Comparison of ENCODE assay signal across 39 mouse cellular contexts in genomic region chr19:12994714-12995113, GRCm38 (mm10). TPM values are rescaled to one million over a fixed set of nuclear protein-coding genes. Genes with fewer than 3 reads are reported as not detected.
"Had no signal": no experiment of that assay in that cellular context is flagged by ENCODE, and none has a peak within 500 bp of the region (broad histone marks: within the 10 kb centered on the region; RNA-seq: fewer than 3 reads in every experiment).

TSS of gene Olfr1451 (plus strand) at chr19:12995014.

- H3K27ac ChIP-seq: limb, embryonic 10.5 days; limb, embryonic 12.5 days; limb, embryonic 13.5 days; limb, embryonic 15.5 days; liver, embryonic 12.5 days; liver, embryonic 13.5 days; liver, embryonic 14.5 days; liver, embryonic 15.5 days; lung, embryonic 15.5 days; macrophage; midbrain, embryonic 10.5 days; midbrain, embryonic 12.5 days; midbrain, embryonic 13.5 days; midbrain, embryonic 15.5 days; neural tube, embryonic 12.5 days had no signal

- H3K36me3 ChIP-seq: limb, embryonic 10.5 days; limb, embryonic 12.5 days; limb, embryonic 13.5 days; limb, embryonic 15.5 days; liver, embryonic 12.5 days; liver, embryonic 13.5 days; liver, embryonic 15.5 days; lung, embryonic 15.5 days; midbrain, embryonic 10.5 days; midbrain, embryonic 12.5 days; midbrain, embryonic 13.5 days; midbrain, embryonic 15.5 days; neural tube, embryonic 12.5 days had no signal

- H3K4me3 ChIP-seq: limb, embryonic 10.5 days; limb, embryonic 12.5 days; limb, embryonic 13.5 days; limb, embryonic 15.5 days; liver, embryonic 12.5 days; liver, embryonic 13.5 days; liver, embryonic 15.5 days; lung, embryonic 15.5 days; megakaryocyte, embryonic 14.5 days; midbrain, embryonic 10.5 days; midbrain, embryonic 12.5 days; midbrain, embryonic 13.5 days; midbrain, embryonic 15.5 days; myocyte; neural tube, embryonic 12.5 days had no signal

- DNase-seq: left cerebral cortex, postnatal 4 days; liver; liver, embryonic 13.5 days; liver, postnatal 0 days; lung, adult 18-20 months; lung, adult 2 months; lung, embryonic 14.5 days; lung, postnatal 10 days; lung, postnatal 14 days; lung, postnatal 36 days; lung, postnatal 4 days; midbrain, embryonic 14.5 days had no signal

- H3K4me1 ChIP-seq: limb, embryonic 10.5 days; limb, embryonic 12.5 days; limb, embryonic 13.5 days; limb, embryonic 15.5 days; liver, embryonic 12.5 days; liver, embryonic 13.5 days; liver, embryonic 15.5 days; lung, embryonic 15.5 days; megakaryocyte, embryonic 14.5 days; midbrain, embryonic 10.5 days; midbrain, embryonic 12.5 days; midbrain, embryonic 13.5 days; midbrain, embryonic 15.5 days; neural tube, embryonic 12.5 days had no signal

- H3K27me3 ChIP-seq: limb, embryonic 12.5 days; limb, embryonic 13.5 days; limb, embryonic 15.5 days; liver, embryonic 12.5 days; liver, embryonic 13.5 days; liver, embryonic 15.5 days; lung, embryonic 15.5 days; megakaryocyte, embryonic 14.5 days; midbrain, embryonic 12.5 days; midbrain, embryonic 13.5 days; midbrain, embryonic 15.5 days; neural tube, embryonic 12.5 days had no signal

- H3K9me3 ChIP-seq: limb, embryonic 10.5 days; liver, embryonic 12.5 days; liver, embryonic 13.5 days; liver, embryonic 15.5 days; lung, embryonic 15.5 days; neural tube, embryonic 12.5 days had no signal

RNA-seq across cellular contexts. Expression of gene Olfr1451, which starts in this region (rescaled TPM):
- polyA plus RNA-seq: limb, embryonic 10.5 days; limb, embryonic 11.5 days; limb, embryonic 12.5 days; limb, embryonic 13.5 days; limb, embryonic 14.5 days; limb, embryonic 15.5 days; liver, adult 2 months; liver, embryonic 11.5 days; liver, embryonic 12.5 days; liver, embryonic 13.5 days; liver, embryonic 14.5 days; liver, embryonic 15.5 days; liver, embryonic 16.5 days; liver, postnatal 0 days; lung, adult 2 months; lung, embryonic 14.5 days; lung, embryonic 15.5 days; lung, embryonic 16.5 days; lung, postnatal 0 days; macrophage; midbrain, embryonic 10.5 days; midbrain, embryonic 11.5 days; midbrain, embryonic 12.5 days; midbrain, embryonic 13.5 days; midbrain, embryonic 14.5 days; midbrain, embryonic 15.5 days; midbrain, embryonic 16.5 days; midbrain, postnatal 0 days; myocyte; neural tube, embryonic 11.5 days; neural tube, embryonic 12.5 days had no signal
